ENCODE assay signal across 27 mouse cellular contexts in the genomic region with DNA sequence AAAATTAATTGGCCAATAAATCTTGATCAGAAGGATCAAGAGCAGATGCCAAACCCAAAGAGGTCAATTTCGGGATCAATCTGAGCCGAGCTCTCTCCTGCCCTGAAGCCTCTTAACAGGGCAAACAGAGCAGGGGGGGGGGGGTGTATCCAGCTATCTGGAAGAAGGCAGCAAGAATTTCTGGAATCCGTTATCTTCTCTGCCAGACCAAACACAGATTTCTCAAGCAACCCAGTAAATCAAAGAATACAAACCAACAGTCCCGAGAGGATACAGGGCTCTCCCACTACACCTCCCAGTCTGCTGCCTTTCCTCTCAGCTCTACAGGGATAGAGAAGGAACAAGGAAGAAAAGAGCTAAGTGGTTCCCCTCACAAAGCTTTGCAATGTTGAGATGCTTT.
A peak's percentile ranks its signal among the peaks of the same experiment; 100 is the strongest.
DNase-seq lines count a peak whose midpoint lies in the region; ATAC-seq and TF ChIP-seq lines count a peak whose summit lies in the region.
"Had no signal": no experiment of that assay in that cellular context is flagged by ENCODE, and none has a peak within 500 bp of the region (broad histone marks: within the 10 kb centered on the region; RNA-seq: fewer than 3 reads in every experiment).

No protein-coding gene starts in this region.

- H3K9me3 ChIP-seq in heart, embryonic 11.5 days (replicated peaks; ENCODE audit: control insufficient read depth, low read length), result no peaks in the 10 kb centered on the region
- H3K9me3 ChIP-seq in kidney, postnatal 0 days (replicated peaks; ENCODE audit: low read length), result no peaks in the 10 kb centered on the region
- H3K9me3 ChIP-seq in neural tube, embryonic 12.5 days, result no peaks in the 10 kb centered on the region
- H3K9me3 ChIP-seq: embryonic facial prominence, embryonic 12.5 days; G1E; liver, embryonic 13.5 days; lung, embryonic 15.5 days had no signal

- no peak for DNase-seq in heart, postnatal 25 days (ENCODE audit: low spot score)
- DNase-seq in kidney, postnatal 0 days (ENCODE audit: low spot score), result peak; percentile 65
- DNase-seq in kidney, postnatal 25 days, result no peak
- DNase-seq in neural tube, embryonic 10.5 days (ENCODE audit: extremely low spot score, low spot score), result no peak
- no peak for DNase-seq in testis, postnatal 14 days (ENCODE audit: low spot score)
- DNase-seq: adrenal gland, adult 8-10 months; B cell, adult 2 months; cerebellum, adult 18-20 months; cerebellum, postnatal 25 days; forebrain, postnatal 0 days; gastrocnemius, postnatal 14 days; heart, adult 11 months; kidney, adult 8-10 months; kidney, postnatal 36 days; layer of hippocampus, adult 9-11 months; liver, embryonic 13.5 days; right cerebral cortex, postnatal 14 days had no signal

- WGBS in heart, embryonic 11.5 days (ENCODE audit: insufficient replicate concordance), result 5% methylated on average over 4 of the region's 4 CpGs
- whole genome bisulfite sequencing in kidney, postnatal 0 days, result 33% methylated on average over 4 of the region's 4 CpGs
- WGBS in neural tube, embryonic 12.5 days, result 40% methylated on average over 4 of the region's 4 CpGs
- WGBS in olfactory bulb, adult 2 months, result 52% methylated on average over 4 of the region's 4 CpGs

- no peaks in the 10 kb centered on the region for H3K36me3 ChIP-seq in heart, embryonic 11.5 days (ENCODE audit: control insufficient read depth, insufficient read depth, low read length)
- H3K36me3 ChIP-seq in kidney, postnatal 0 days (ENCODE audit: insufficient read depth, low read length), result no peaks in the 10 kb centered on the region
- H3K36me3 ChIP-seq in neural tube, embryonic 12.5 days, result no peaks in the 10 kb centered on the region
- H3K36me3 ChIP-seq: embryonic facial prominence, embryonic 12.5 days; G1E; liver, embryonic 13.5 days; lung, embryonic 15.5 days had no signal

- peaks cover 37% of the 10 kb centered on the region for H3K4me1 ChIP-seq in heart, embryonic 11.5 days (ENCODE audit: control insufficient read depth, insufficient read depth, low read length)
- H3K4me1 ChIP-seq in kidney, postnatal 0 days (replicated peaks; ENCODE audit: insufficient read depth, low read length), result 0 out of 2 replicates have a peak, but pooled peaks cover 10% of the 10 kb centered on the region
- peaks cover 20% of the 10 kb centered on the region; the same call in 1 of the 2 replicates for H3K4me1 ChIP-seq in neural tube, embryonic 12.5 days
- H3K4me1 ChIP-seq in olfactory bulb, adult 2 months (ENCODE audit: control insufficient read depth, insufficient read depth, low read length), result peaks cover 21% of the 10 kb centered on the region

- ATAC-seq in heart, embryonic 11.5 days (replicated peaks; ENCODE audit: insufficient number of reproducible peaks, low FRiP score, low TSS enrichment), result no peak
- ATAC-seq in kidney, postnatal 0 days (replicated peaks; ENCODE audit: low FRiP score, low read depth), result no peak
- 0 out of 2 replicates have a peak, but pooled peaks have one; percentile 9 for ATAC-seq in neural tube, embryonic 12.5 days (ENCODE audit: low FRiP score, low read depth)
- ATAC-seq: forebrain, postnatal 0 days had no signal

- no peaks in the 10 kb centered on the region for H3K27me3 ChIP-seq in heart, embryonic 11.5 days (ENCODE audit: control insufficient read depth, insufficient read depth, low read length)
- no peaks in the 10 kb centered on the region for H3K27me3 ChIP-seq in kidney, postnatal 0 days (ENCODE audit: insufficient read depth, low read length)
- no peaks in the 10 kb centered on the region for H3K27me3 ChIP-seq in neural tube, embryonic 12.5 days (replicated peaks)
- H3K27me3 ChIP-seq: CH12.LX; embryonic facial prominence, embryonic 12.5 days; liver, embryonic 13.5 days; lung, embryonic 15.5 days had no signal

- TF ChIP-seq POLR2A in olfactory bulb, adult 2 months (IDR thresholded peaks at IDR 0.05; ENCODE audit: insufficient read depth, low read depth, low read length), result no peak

- H3K4me3 ChIP-seq in heart, embryonic 11.5 days (ENCODE audit: low read depth, low read length), result no peak overlapping the region
- H3K4me3 ChIP-seq in kidney, postnatal 0 days (replicated peaks; ENCODE audit: low read depth, low read length), result no peak overlapping the region
- no peak overlapping the region for H3K4me3 ChIP-seq in neural tube, embryonic 12.5 days
- no peak overlapping the region for H3K4me3 ChIP-seq in olfactory bulb, adult 2 months (ENCODE audit: insufficient read depth, low read depth, low read length)
- H3K4me3 ChIP-seq: embryonic facial prominence, embryonic 12.5 days; left cerebral cortex, adult 2 months; liver, embryonic 13.5 days; lung, embryonic 15.5 days had no signal

- no peak for TF ChIP-seq CTCF in kidney, postnatal 0 days (IDR thresholded peaks at IDR 0.05; ENCODE audit: low read depth)
- TF ChIP-seq CTCF in olfactory bulb, adult 2 months (IDR thresholded peaks at IDR 0.05; ENCODE audit: insufficient read depth, low read depth, low read length), result no peak

- no peak overlapping the region for H3K27ac ChIP-seq in heart, embryonic 11.5 days (ENCODE audit: low read depth, low read length)
- H3K27ac ChIP-seq in kidney, postnatal 0 days, result no peak overlapping the region
- H3K27ac ChIP-seq in neural tube, embryonic 12.5 days, result no peak overlapping the region
- H3K27ac ChIP-seq in olfactory bulb, adult 2 months (ENCODE audit: insufficient read depth, low read depth, low read length), result peak overlapping the region; percentile 16; the same call in 1 of the 2 replicates
- H3K27ac ChIP-seq: embryonic facial prominence, embryonic 12.5 days; left cerebral cortex, adult 2 months; liver, embryonic 13.5 days; lung, embryonic 15.5 days; macrophage; stomach, postnatal 0 days had no signal

- no peak overlapping the region for H3K9ac ChIP-seq in heart, embryonic 11.5 days (ENCODE audit: low read depth, low read length)
- H3K9ac ChIP-seq in kidney, postnatal 0 days (ENCODE audit: low read depth, low read length), result no peak overlapping the region
- H3K9ac ChIP-seq in neural tube, embryonic 12.5 days, result no peak overlapping the region
- H3K9ac ChIP-seq: embryonic facial prominence, embryonic 12.5 days; forebrain, postnatal 0 days; liver, embryonic 13.5 days; lung, embryonic 15.5 days had no signal

- H3K4me2 ChIP-seq in heart, embryonic 11.5 days, result peak overlapping the region; percentile 4; the same call in 1 of the 2 replicates
- H3K4me2 ChIP-seq in kidney, postnatal 0 days (ENCODE audit: low read length), result no peak overlapping the region
- H3K4me2 ChIP-seq in neural tube, embryonic 12.5 days (replicated peaks), result no peak overlapping the region
- H3K4me2 ChIP-seq: embryonic facial prominence, embryonic 12.5 days; liver, embryonic 13.5 days; lung, embryonic 15.5 days had no signal

- intact Hi-C loops in heart, postnatal 25 days (cut with DNase I), result no loop called here
